Mouse (Mus musculus) liver, embryonic 14.5 days (tissue): ENCODE results near the gene Slc15a3.

Source experiments
- CTCF ChIP-seq: IDR thresholded peaks from 2 replicates; pipeline ENCODE4 v1.5.1; 2016; ENCODE audit warnings: antibody characterized with exemption, low read depth, control low read depth
- EP300 ChIP-seq: IDR thresholded peaks from 2 replicates; pipeline ENCODE4 v1.6.1; 2016; ENCODE audit warnings: antibody characterized with exemption, low read depth

- TF ChIP-seq CTCF (no peak), EP300 (no peak)
Observed at GRCm38 (mm10) chr19:10799155-10799554, 40.4 kb upstream of the Slc15a3 start.
